Mouse (Mus musculus): ENCODE measurements around the gene Poglut1.
A peak's percentile ranks its signal among the peaks of the same experiment; 100 is the strongest.
"Not testable (repeated sequence)": the region's sequence is repeated elsewhere in the genome, so short reads cannot be mapped to it uniquely, and the experiment has no call there.

Poglut1 gene

GRCm38 (mm10) chr16:38536544-38537146, 13.4 kb downstream of the Poglut1 start:
- peak; percentile 46 to 70 for DNase-seq

- DNase-seq = no peak
These were observed 23.8 kb downstream of the Poglut1 start for GRCm38 (mm10) chr16:38526264-38526663.

GRCm38 (mm10) chr16:38522129-38523084, 27.7 kb downstream of the Poglut1 start, which contains the start of gene Timmdc1:
Gene Timmdc1 (minus strand): TSS chr16:38522663.
- peak; percentile 93 to 96 for DNase-seq

GRCm38 (mm10) chr16:38521211-38521987, 28.7 kb downstream of the Poglut1 start:
- DNase-seq = no peak

- no peak for DNase-seq
These were observed 30.9 kb downstream of the Poglut1 start for GRCm38 (mm10) chr16:38519140-38519539.

- DNase-seq = no peak
These were observed 39.2 kb downstream of the Poglut1 start for GRCm38 (mm10) chr16:38510846-38511245.

- peak in 1 of 2 experiments; percentile 46 for DNase-seq
These were observed 43.9 kb downstream of the Poglut1 start for GRCm38 (mm10) chr16:38506041-38506634.

- DNase-seq = no peak
These were observed 46.5 kb downstream of the Poglut1 start for GRCm38 (mm10) chr16:38503528-38503927.

- no peak for DNase-seq
These were observed 47.6 kb downstream of the Poglut1 start for GRCm38 (mm10) chr16:38502469-38502868.

- no peak for DNase-seq
These were observed 53.4 kb downstream of the Poglut1 start for GRCm38 (mm10) chr16:38496604-38497140.

GRCm38 (mm10) chr16:38493890-38494289, 56.2 kb downstream of the Poglut1 start:
- no peak for DNase-seq

- no peak for DNase-seq
These were observed 57.5 kb downstream of the Poglut1 start for GRCm38 (mm10) chr16:38492551-38492950.

- peak; percentile 17 to 42 for DNase-seq
These were observed 66.3 kb downstream of the Poglut1 start for GRCm38 (mm10) chr16:38483582-38484309.

- peak in 1 of 2 experiments; percentile 53 for DNase-seq
These were observed 67.1 kb downstream of the Poglut1 start for GRCm38 (mm10) chr16:38482780-38483562.

GRCm38 (mm10) chr16:38481327-38481726, 68.7 kb downstream of the Poglut1 start:
- no peak for DNase-seq

GRCm38 (mm10) chr16:38478296-38478695, 71.8 kb downstream of the Poglut1 start:
- no peak for DNase-seq

- DNase-seq = not testable (repeated sequence)
These were observed 72.8 kb downstream of the Poglut1 start for GRCm38 (mm10) chr16:38477241-38477608.

- peak in 1 of 2 experiments; percentile 51 for DNase-seq
These were observed 73.5 kb downstream of the Poglut1 start for GRCm38 (mm10) chr16:38476312-38477240.

- DNase-seq = no peak
These were observed 74.3 kb downstream of the Poglut1 start for GRCm38 (mm10) chr16:38475681-38476311.

Data from spleen, adult 18-20 months (tissue).